Mouse (Mus musculus) limb, embryonic 12.5 days (tissue): ENCODE measurements around the gene Eif3f. TPM values are rescaled to one million over a fixed set of nuclear protein-coding genes. Genes with fewer than 3 reads are reported as not detected.

Experiments used
- ATAC-seq: fragments of 200-750 bp; cut with Nextera tagmentation; 2 replicates; pipeline ENCODE4 v1.8.0; 2017; ENCODE audit warnings: low read depth, moderate TSS enrichment; ENCODE audit not compliant: insufficient number of reproducible peaks, insufficient read depth, low FRiP score, low TSS enrichment
- H3K27ac ChIP-seq: fragments of 300-500 bp; sonication (generic); 2 replicates; pipeline ENCODE4 v1.5.1; 2016; ENCODE audit warnings: mild to moderate bottlenecking, moderate library complexity
- H3K27me3 ChIP-seq: fragments of 300-500 bp; sonication (generic); 2 replicates; pipeline ENCODE4 v1.6.1; 2016; ENCODE audit warnings: mild to moderate bottlenecking, moderate library complexity
- H3K36me3 ChIP-seq: fragments of 300-500 bp; sonication (generic); 2 replicates; pipeline ENCODE4 v1.6.1; 2016; ENCODE audit warnings: mild to moderate bottlenecking, moderate library complexity
- H3K4me1 ChIP-seq: fragments of 300-500 bp; sonication (generic); replicated peaks from 2 replicates; pipeline ENCODE4 v1.6.1; 2016
- H3K4me2 ChIP-seq: fragments of 300-500 bp; sonication (generic); 2 replicates; pipeline ENCODE4 v1.6.1; 2016; ENCODE audit warnings: mild to moderate bottlenecking, moderate library complexity
- H3K4me3 ChIP-seq: fragments of 300-500 bp; sonication (generic); replicated peaks from 2 replicates; pipeline ENCODE4 v1.5.1; 2016; ENCODE audit warnings: mild to moderate bottlenecking
- H3K9ac ChIP-seq: fragments of 300-500 bp; sonication (generic); replicated peaks from 2 replicates; pipeline ENCODE4 v1.6.1; 2016; ENCODE audit warnings: mild to moderate bottlenecking, moderate library complexity
- H3K9me3 ChIP-seq: fragments of 300-500 bp; sonication (generic); 2 replicates; pipeline ENCODE4 v1.6.1; 2016; ENCODE audit warnings: mild to moderate bottlenecking, moderate library complexity
- WGBS: fragments of 180-500 bp; shearing (Covaris S2); methylation state at CpG from one replicate; pipeline ENCODE4 v1.1.7; 2016; 5-methylcytosine and 5-hydroxymethylcytosine counted together
- polyA plus RNA-seq: library from polyadenylated mRNA; unstranded; fragments of >200 nt; fragmentation: Nextera tagmentation; extraction: Ambion mirVana; gene quantifications from 2 replicates; pipeline ENCODE4 v1.2.1, GENCODE M21; 2016

The Eif3f gene
- polyA plus RNA-seq, result 91.1 and 93.7 TPM in 2 replicates

- ATAC-seq, result peak; percentile 97
- Histone ChIP-seq H3K27ac (peak within 1 kb of the TSS; percentile 86), H3K4me1 (peaks cover 11% of the 10 kb centered on the region), H3K4me3 (peak within 1 kb of the TSS; percentile 97), H3K4me2 (peak within 1 kb of the TSS; percentile 85), H3K27me3 (no peaks in the 10 kb centered on the region), H3K9ac (peak within 1 kb of the TSS; percentile 95), H3K36me3 (peaks cover 26% of the 10 kb centered on the region), H3K9me3 (no peaks in the 10 kb centered on the region)
- WGBS, result 2% methylated on average over 50 of the region's 50 CpGs
Measured at GRCm38 (mm10) chr7:108933794-108934731, at the start of gene Eif3f. Eif3f (plus strand) TSS chr7:108934417.

GRCm38 (mm10) chr7:108884906-108885305 is 49.3 kb upstream of the Eif3f start, which contains the start of gene Olfr518:
Olfr518 (minus strand) TSS chr7:108885006.
- H3K36me3 ChIP-seq, result no peaks in the 10 kb centered on the region
- H3K27ac ChIP-seq, result no peak within 1 kb of the TSS
- no peaks in the 10 kb centered on the region for H3K27me3 ChIP-seq
- 81% methylated on average over 4 of the region's 4 CpGs for WGBS
- H3K9ac ChIP-seq, result no peak within 1 kb of the TSS
- H3K4me2 ChIP-seq, result no peak within 1 kb of the TSS
- H3K4me1 ChIP-seq, result no peaks in the 10 kb centered on the region
- H3K9me3 ChIP-seq, result no peaks in the 10 kb centered on the region
- no peak for ATAC-seq
- H3K4me3 ChIP-seq, result no peak within 1 kb of the TSS

GRCm38 (mm10) chr7:108894320-108894719 is 39.9 kb upstream of the Eif3f start, which contains the start of gene Olfr519:
Olfr519 (minus strand) TSS chr7:108894420.
- H3K9ac ChIP-seq, result no peak within 1 kb of the TSS
- H3K4me3 ChIP-seq, result no peak within 1 kb of the TSS
- no peak within 1 kb of the TSS for H3K4me2 ChIP-seq
- no peaks in the 10 kb centered on the region for H3K36me3 ChIP-seq
- H3K27ac ChIP-seq, result no peak within 1 kb of the TSS
- no peak for ATAC-seq
- no peaks in the 10 kb centered on the region for H3K27me3 ChIP-seq
- H3K4me1 ChIP-seq, result no peaks in the 10 kb centered on the region
- no peaks in the 10 kb centered on the region for H3K9me3 ChIP-seq
- WGBS, result 91% methylated on average over 5 of the region's 5 CpGs

- no peak overlapping the region for H3K9ac ChIP-seq
- no peaks in the 10 kb centered on the region for H3K36me3 ChIP-seq
- H3K4me2 ChIP-seq, result no peak overlapping the region
- H3K27me3 ChIP-seq, result no peaks in the 10 kb centered on the region
- WGBS, result 85% methylated on average over 2 of the region's 2 CpGs
- H3K27ac ChIP-seq, result no peak overlapping the region
- no peaks in the 10 kb centered on the region for H3K9me3 ChIP-seq
- no peak overlapping the region for H3K4me3 ChIP-seq
- no peaks in the 10 kb centered on the region for H3K4me1 ChIP-seq
- ATAC-seq, result no peak
Measured at GRCm38 (mm10) chr7:108903969-108904368, 30.2 kb upstream of the Eif3f start.

GRCm38 (mm10) chr7:108927043-108927442 is 7.2 kb upstream of the Eif3f start:
- no peaks in the 10 kb centered on the region for H3K4me1 ChIP-seq
- no peak overlapping the region for H3K4me3 ChIP-seq
- H3K27me3 ChIP-seq, result no peaks in the 10 kb centered on the region
- no peaks in the 10 kb centered on the region for H3K36me3 ChIP-seq
- H3K4me2 ChIP-seq, result no peak overlapping the region
- ATAC-seq, result no peak
- H3K9ac ChIP-seq, result no peak overlapping the region
- WGBS, result 69% methylated on average over 4 of the region's 4 CpGs
- no peaks in the 10 kb centered on the region for H3K9me3 ChIP-seq
- H3K27ac ChIP-seq, result no peak overlapping the region

- ATAC-seq, result no peak
- no peaks in the 10 kb centered on the region for H3K36me3 ChIP-seq
- H3K9ac ChIP-seq, result no peak overlapping the region
- H3K9me3 ChIP-seq, result no peaks in the 10 kb centered on the region
- no peak overlapping the region for H3K4me3 ChIP-seq
- no peaks in the 10 kb centered on the region for H3K4me1 ChIP-seq
- 81% methylated on average over 11 of the region's 11 CpGs for WGBS
- H3K4me2 ChIP-seq, result no peak overlapping the region
- no peaks in the 10 kb centered on the region for H3K27me3 ChIP-seq
- H3K27ac ChIP-seq, result no peak overlapping the region
Measured at GRCm38 (mm10) chr7:108928280-108929188, 5.7 kb upstream of the Eif3f start.

- H3K36me3 ChIP-seq, result no peaks in the 10 kb centered on the region
- H3K9ac ChIP-seq, result no peak within 1 kb of the TSS
- H3K9me3 ChIP-seq, result no peaks in the 10 kb centered on the region
- H3K4me1 ChIP-seq, result no peaks in the 10 kb centered on the region; the same call in 1 of the 2 replicates
- WGBS, result 70% methylated on average over 6 of the region's 6 CpGs
- H3K4me3 ChIP-seq, result no peak within 1 kb of the TSS
- H3K27ac ChIP-seq, result no peak within 1 kb of the TSS
- ATAC-seq, result no peak
- no peaks in the 10 kb centered on the region for H3K27me3 ChIP-seq
- H3K4me2 ChIP-seq, result no peak within 1 kb of the TSS
Measured at GRCm38 (mm10) chr7:108929726-108930393, 4.4 kb upstream of the Eif3f start, which contains the start of gene Nlrp10. Nlrp10 (minus strand) TSS chr7:108930178.

GRCm38 (mm10) chr7:108934836-108935235 is 619 bp downstream of the Eif3f start:
- WGBS, result 5% methylated on average over 8 of the region's 8 CpGs
- Histone ChIP-seq H3K9ac (peak overlapping the region; percentile 95), H3K4me1 (peaks cover 11% of the 10 kb centered on the region), H3K4me3 (peak overlapping the region; percentile 97), H3K27ac (peak overlapping the region; percentile 86; the same call in 1 of the 2 replicates), H3K9me3 (no peaks in the 10 kb centered on the region), H3K27me3 (no peaks in the 10 kb centered on the region), H3K36me3 (peaks cover 34% of the 10 kb centered on the region), H3K4me2 (peak overlapping the region; percentile 85)
- no peak for ATAC-seq

GRCm38 (mm10) chr7:108935411-108935810 is 1.2 kb downstream of the Eif3f start:
- Histone ChIP-seq H3K9ac (peak overlapping the region; percentile 95), H3K9me3 (no peaks in the 10 kb centered on the region), H3K4me3 (peak overlapping the region; percentile 97), H3K4me1 (peaks cover 11% of the 10 kb centered on the region), H3K27me3 (no peaks in the 10 kb centered on the region), H3K36me3 (peaks cover 40% of the 10 kb centered on the region), H3K27ac (no peak overlapping the region), H3K4me2 (peak overlapping the region; percentile 85)
- ATAC-seq, result no peak
- 84% methylated on average over 7 of the region's 7 CpGs for WGBS

GRCm38 (mm10) chr7:108936591-108936990 is 2.4 kb downstream of the Eif3f start:
- WGBS, result 96% methylated on average over 4 of the region's 4 CpGs
- H3K27me3 ChIP-seq, result no peaks in the 10 kb centered on the region
- ATAC-seq, result no peak
- no peak overlapping the region for H3K4me3 ChIP-seq
- peaks cover 11% of the 10 kb centered on the region for H3K4me1 ChIP-seq
- H3K4me2 ChIP-seq, result no peak overlapping the region
- H3K36me3 ChIP-seq, result peaks cover 52% of the 10 kb centered on the region
- H3K9me3 ChIP-seq, result no peaks in the 10 kb centered on the region
- H3K27ac ChIP-seq, result no peak overlapping the region
- no peak overlapping the region for H3K9ac ChIP-seq
